Mouse (Mus musculus) CD8-positive naive resting alpha-beta T cell, adult 2 months (primary cell): ENCODE results near the gene Med15.
"Not testable (repeated sequence)": the region's sequence is repeated elsewhere in the genome, so short reads cannot be mapped to it uniquely, and the experiment has no call there.

ENCODE experiments used
- DNase-seq, 2 experiments: peaks; one replicate each; pipeline ENCODE4 v3.0.0; 2022; ENCODE audit warnings: low read depth in 2 of 2, low spot score in 2 of 2

The Med15 gene

GRCm38 (mm10) chr16:17619198-17620105 lies 113.2 kb downstream of the Med15 start, which contains the start of gene Smpd4:
Gene Smpd4, plus strand, starts transcription at chr16:17619354.
- DNase-seq, result peak; percentile 89 to 94

- peak; percentile 16 to 45 for DNase-seq
Observed at GRCm38 (mm10) chr16:17617922-17618565, 114.6 kb downstream of the Med15 start.

GRCm38 (mm10) chr16:17616212-17616611 lies 116.5 kb downstream of the Med15 start:
- DNase-seq, result no peak

- DNase-seq, result not testable (repeated sequence)
Observed at GRCm38 (mm10) chr16:17614740-17615139, 118.0 kb downstream of the Med15 start.

GRCm38 (mm10) chr16:17611383-17611782 lies 121.3 kb downstream of the Med15 start:
- no peak for DNase-seq

- no peak for DNase-seq
Observed at GRCm38 (mm10) chr16:17605684-17606083, 127.0 kb downstream of the Med15 start.

GRCm38 (mm10) chr16:17604941-17605340 lies 127.8 kb downstream of the Med15 start:
- no peak for DNase-seq
